Mouse (Mus musculus) cerebellum, adult 9-11 months (tissue): ENCODE data around the gene Tle4.
A peak's percentile ranks its signal among the peaks of the same experiment; 100 is the strongest.

ENCODE experiments used
- DNase-seq: peaks from one replicate; pipeline ENCODE4 v3.0.0; 2022

Tle4 gene

DNA sequence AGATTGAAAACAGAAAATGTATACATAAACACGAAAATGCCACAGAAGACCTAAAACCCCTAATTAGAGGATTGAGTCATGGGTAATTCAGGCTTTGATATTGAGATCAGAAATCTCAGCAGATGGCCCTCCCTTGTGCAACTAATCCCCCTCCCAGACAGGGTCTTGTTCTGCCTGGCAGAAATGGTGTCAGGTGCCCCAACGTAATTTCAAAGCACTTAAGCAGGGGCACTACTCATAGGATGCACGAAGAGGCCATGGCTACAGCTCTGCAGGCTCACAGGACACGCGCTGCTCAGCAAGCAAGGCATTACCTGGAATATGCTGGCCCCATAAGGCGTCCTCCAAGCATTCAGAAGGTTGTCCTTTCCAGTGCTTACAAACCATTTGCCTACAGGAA lies 146.5 kb downstream of the Tle4 start:
- DNase-seq: no peak

- no peak for DNase-seq
These were observed 148.1 kb downstream of the Tle4 start for GRCm38 (mm10) chr19:14449738-14450137.

GRCm38 (mm10) chr19:14448586-14448985 lies 149.3 kb downstream of the Tle4 start:
- DNase-seq: no peak

GRCm38 (mm10) chr19:14447474-14447873 lies 150.4 kb downstream of the Tle4 start:
- no peak for DNase-seq

GRCm38 (mm10) chr19:14441861-14442260 lies 156.0 kb downstream of the Tle4 start:
- no peak for DNase-seq

- DNase-seq: no peak
These were observed 160.6 kb downstream of the Tle4 start for GRCm38 (mm10) chr19:14437226-14437625.

- no peak for DNase-seq
These were observed 161.3 kb downstream of the Tle4 start for GRCm38 (mm10) chr19:14436567-14436966.

DNA sequence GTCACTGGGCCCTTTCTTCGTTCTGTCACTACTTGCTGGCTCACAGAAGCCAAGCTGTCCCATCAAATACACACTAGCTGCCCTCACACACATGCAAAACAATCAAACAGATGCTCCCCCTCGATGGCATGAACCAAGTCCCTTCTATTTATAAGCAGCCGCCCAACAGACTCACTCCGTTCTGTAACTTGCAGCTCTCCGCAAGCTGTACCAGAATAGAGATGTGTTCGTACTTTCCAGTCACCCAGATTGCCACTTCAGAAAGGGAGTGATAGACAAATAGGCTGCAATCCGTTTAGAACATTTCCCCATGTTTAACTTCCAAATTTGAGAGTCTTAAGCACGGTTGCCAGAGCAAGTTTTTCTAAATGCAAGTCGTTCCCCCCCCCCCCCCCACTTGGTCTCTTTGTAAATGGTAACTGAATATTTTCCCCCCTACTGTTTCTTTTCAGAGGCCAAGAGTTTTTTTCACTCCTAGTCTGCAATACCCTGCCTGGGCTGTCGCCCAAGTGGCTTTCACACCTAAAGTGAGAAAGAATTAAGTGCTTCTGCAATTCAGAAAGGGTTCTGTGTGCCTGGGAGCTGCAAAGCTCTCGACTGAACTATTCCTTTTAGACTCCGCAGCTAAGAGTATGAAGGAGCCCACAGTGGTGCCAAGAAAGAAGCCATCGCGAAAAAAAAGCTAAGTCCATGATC lies 162.0 kb downstream of the Tle4 start:
- peak; percentile 31 for DNase-seq

DNA sequence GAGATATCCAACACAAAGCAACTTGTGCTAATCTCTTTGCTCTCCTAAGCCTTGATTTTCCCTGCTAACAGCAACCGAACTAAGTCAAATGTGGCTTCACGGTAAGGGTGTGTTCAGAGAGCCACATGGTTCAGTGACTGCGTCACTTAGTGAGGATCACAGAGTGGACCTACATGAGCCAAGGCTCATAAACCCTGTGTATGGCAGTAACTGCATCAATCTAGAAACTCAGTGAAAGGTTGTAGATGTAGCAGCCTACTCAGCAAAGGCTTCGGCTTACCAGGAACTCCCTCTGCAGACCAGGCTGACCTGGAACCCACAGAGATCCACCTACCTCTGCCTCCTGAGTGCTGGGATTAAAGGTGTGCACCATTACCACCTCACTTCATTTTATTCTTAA lies 164.0 kb downstream of the Tle4 start:
- no peak for DNase-seq

GRCm38 (mm10) chr19:14432436-14432835 lies 165.4 kb downstream of the Tle4 start:
- DNase-seq: no peak

DNA sequence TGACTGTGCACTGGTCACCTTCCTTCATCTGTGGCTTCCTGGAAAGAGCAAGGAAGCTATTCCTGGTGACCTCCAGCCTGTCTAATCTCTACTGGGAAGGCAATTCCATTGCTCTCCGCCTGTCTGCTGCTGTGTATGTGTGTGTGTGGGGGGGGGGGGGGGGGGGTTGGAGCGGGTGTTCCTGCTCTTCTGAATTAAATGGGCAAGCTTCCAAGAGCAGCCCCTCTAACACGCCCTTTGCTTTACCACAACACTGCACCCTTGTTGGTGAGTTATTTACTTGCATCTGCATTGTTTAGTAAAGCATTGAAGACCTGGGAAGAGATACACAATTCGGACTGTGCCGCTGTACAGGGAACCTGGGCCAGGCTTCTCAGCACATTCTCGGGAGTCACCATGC lies 170.9 kb downstream of the Tle4 start:
- no peak for DNase-seq

GRCm38 (mm10) chr19:14426244-14426868 lies 171.5 kb downstream of the Tle4 start:
- no peak for DNase-seq

GRCm38 (mm10) chr19:14425122-14425521 lies 172.7 kb downstream of the Tle4 start:
- DNase-seq: no peak

GRCm38 (mm10) chr19:14424016-14424964 lies 173.6 kb downstream of the Tle4 start:
- DNase-seq: no peak

- no peak for DNase-seq
These were observed 176.2 kb downstream of the Tle4 start for GRCm38 (mm10) chr19:14421691-14422090.

GRCm38 (mm10) chr19:14419886-14420285 lies 178.0 kb downstream of the Tle4 start:
- no peak for DNase-seq

DNA sequence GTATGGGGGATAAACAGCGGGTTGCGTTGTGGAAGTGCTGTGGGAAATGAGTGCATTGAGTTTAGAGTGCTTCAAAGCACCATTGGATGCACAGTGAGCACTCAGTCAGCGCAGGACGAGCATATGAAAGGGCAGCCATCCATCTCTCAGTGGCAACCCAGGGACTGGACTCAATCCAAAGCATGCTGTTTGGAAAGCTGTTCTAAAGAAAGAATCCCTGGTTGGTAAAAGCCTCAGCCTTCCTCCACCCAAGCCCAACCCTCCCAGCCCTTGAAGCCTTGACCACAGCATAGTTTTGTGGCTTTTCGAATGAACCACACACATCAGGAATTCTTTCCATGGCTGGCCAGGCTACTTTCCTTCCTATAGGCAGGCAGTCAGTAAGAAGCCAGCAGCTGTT lies 181.0 kb downstream of the Tle4 start:
- DNase-seq: peak; percentile 86

DNA sequence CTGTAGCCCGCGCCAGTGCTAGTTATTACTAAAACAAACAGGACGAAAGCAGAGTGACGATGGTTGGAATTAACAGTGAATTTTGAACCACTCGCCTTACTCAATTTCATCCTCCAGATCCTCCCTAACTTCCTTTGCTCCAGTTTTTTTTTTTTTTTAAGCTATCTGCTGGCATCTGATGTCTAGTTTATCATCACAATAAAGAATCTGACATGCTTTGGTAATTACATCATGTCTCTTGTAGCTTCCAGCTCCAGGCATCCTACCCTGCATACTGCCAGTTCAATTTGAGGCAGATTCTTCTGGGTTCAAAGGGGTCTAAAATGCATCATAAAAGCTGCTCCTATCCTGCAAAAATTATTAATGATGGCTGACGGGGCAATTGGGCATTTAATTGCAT lies 181.9 kb downstream of the Tle4 start:
- DNase-seq: no peak

DNA sequence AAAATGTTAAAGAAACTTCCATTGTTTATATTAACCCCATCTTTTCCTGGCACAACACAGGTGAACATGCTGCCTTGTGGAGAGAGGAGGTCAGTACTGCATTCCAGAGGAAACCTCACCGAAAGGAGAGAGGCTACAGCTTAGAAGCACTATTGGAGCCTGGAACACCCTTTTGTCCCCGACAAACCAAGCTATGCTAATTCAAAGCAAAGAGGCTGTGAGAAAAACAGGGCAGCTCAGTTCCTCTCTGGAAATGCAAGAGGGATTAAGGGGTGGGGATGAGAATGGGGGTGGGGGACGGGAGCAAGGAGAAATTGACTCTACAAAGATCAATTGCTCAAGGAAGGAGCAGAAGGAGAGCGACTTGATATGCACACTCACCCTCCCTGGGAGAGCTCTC lies 182.9 kb downstream of the Tle4 start:
- no peak for DNase-seq

DNA sequence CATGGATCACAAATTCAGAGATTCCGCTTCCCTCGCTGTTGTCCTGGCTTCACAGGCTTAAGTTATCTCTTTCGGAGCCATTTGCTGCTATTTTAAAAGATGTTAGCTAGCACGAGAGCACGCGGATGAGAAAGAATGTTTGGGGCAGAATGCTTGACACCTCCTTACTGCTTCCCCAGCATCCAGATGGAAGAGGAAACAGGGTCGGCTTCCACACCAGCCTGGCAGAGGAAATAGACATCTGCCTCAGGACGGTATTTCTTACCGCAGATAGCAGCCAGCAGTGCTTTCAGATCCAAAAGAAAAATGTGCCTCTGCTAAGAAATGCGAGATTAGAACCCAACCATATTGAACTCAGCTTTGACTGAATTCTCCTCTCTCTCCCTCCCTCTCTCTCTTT lies 191.2 kb downstream of the Tle4 start:
- no peak for DNase-seq
